Mouse (Mus musculus) stomach, embryonic 14.5 days (tissue): ENCODE measurements around the gene Tmem189. TPM values are rescaled to one million over a fixed set of nuclear protein-coding genes. Genes with fewer than 3 reads are reported as not detected.
A peak's percentile ranks its signal among the peaks of the same experiment; 100 is the strongest.

Source experiments
- ATAC-seq: fragments of 200-750 bp; cut with Nextera tagmentation; 2 replicates; pipeline ENCODE4 v1.8.0; 2017; ENCODE audit warnings: low read depth, moderate TSS enrichment; ENCODE audit not compliant: insufficient number of reproducible peaks, insufficient read depth, low FRiP score
- H3K27ac ChIP-seq: fragments of 300-500 bp; sonication (generic); 2 replicates; pipeline ENCODE4 v1.5.1; 2014; ENCODE audit warnings: mild to moderate bottlenecking, low read length, moderate library complexity, mixed read lengths
- H3K27me3 ChIP-seq: fragments of 300-500 bp; sonication (generic); 2 replicates; pipeline ENCODE4 v1.6.1; 2014; ENCODE audit warnings: low read length, control low read depth, mixed read lengths; ENCODE audit not compliant: control insufficient read depth, insufficient read depth
- H3K36me3 ChIP-seq: fragments of 300-500 bp; sonication (generic); 2 replicates; pipeline ENCODE4 v1.6.1; 2014; ENCODE audit warnings: mild to moderate bottlenecking, control low read depth, low read length, moderate library complexity, mixed read lengths; ENCODE audit not compliant: control insufficient read depth, insufficient read depth
- H3K4me1 ChIP-seq: fragments of 300-500 bp; sonication (generic); 2 replicates; pipeline ENCODE4 v1.6.1; 2014; ENCODE audit warnings: low read length, control low read depth, mixed read lengths; ENCODE audit not compliant: control insufficient read depth, insufficient read depth
- H3K4me2 ChIP-seq: fragments of 300-500 bp; sonication (generic); replicated peaks from 2 replicates; pipeline ENCODE4 v1.6.1; 2014; ENCODE audit warnings: low read depth, low read length, control low read depth
- H3K4me3 ChIP-seq: fragments of 300-500 bp; sonication (generic); 2 replicates; pipeline ENCODE4 v1.5.1; 2014; ENCODE audit warnings: low read depth, low read length, control low read depth
- H3K9ac ChIP-seq: fragments of 300-500 bp; sonication (generic); replicated peaks from 2 replicates; pipeline ENCODE4 v1.6.1; 2014; ENCODE audit warnings: low read depth, mild to moderate bottlenecking, control low read depth, low read length, moderate library complexity, mixed read lengths
- H3K9me3 ChIP-seq: fragments of 300-500 bp; sonication (generic); 2 replicates; pipeline ENCODE4 v1.6.1; 2016; ENCODE audit warnings: low read depth, low read length, control low read depth; ENCODE audit not compliant: control insufficient read depth
- WGBS: fragments of 180-500 bp; shearing (Covaris S2); extraction: QIAGEN DNeasy Blood & Tissue Kit; methylation state at CpG from one replicate; pipeline ENCODE4 v1.1.7; 2014; 5-methylcytosine and 5-hydroxymethylcytosine counted together
- polyA plus RNA-seq: library from polyadenylated mRNA; unstranded; fragments of >200 nt; fragmentation: Nextera tagmentation; extraction: Ambion mirVana; gene quantifications from 2 replicates; pipeline ENCODE4 v1.2.1, GENCODE M21; 2014

Tmem189 gene
- polyA plus RNA-seq, 1 experiment from 2014 or later: 38.9 TPM

DNA sequence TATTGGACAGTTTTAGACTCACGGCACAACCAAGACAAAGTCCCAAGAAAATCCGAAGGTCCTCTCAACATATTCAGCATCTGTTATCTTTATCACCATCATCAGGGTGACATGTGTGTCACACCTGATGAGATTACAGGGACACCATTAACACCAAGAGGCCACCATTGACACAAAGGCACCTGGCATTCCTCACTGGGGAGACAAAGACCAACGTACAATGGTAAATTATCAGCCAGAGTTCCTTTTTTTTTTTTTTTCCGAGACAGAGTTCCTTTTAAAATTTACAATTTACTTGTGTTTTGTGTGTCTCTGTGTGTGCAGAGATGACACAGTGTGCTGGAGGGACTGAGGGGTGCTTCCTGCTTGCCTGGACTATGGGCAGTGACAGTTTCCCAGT is 20.2 kb downstream of the Tmem189 start:
- Histone ChIP-seq H3K27me3 (no peaks in the 10 kb centered on the region), H3K27ac (no peak overlapping the region), H3K9ac (no peak overlapping the region), H3K4me3 (no peak overlapping the region), H3K4me1 (0 out of 2 replicates have a peak, but pooled peaks cover 2% of the 10 kb centered on the region), H3K36me3 (no peaks in the 10 kb centered on the region), H3K4me2 (no peak overlapping the region), H3K9me3 (no peaks in the 10 kb centered on the region)
- ATAC-seq: no peak
- 47% methylated on average over 4 of the region's 4 CpGs for WGBS

DNA sequence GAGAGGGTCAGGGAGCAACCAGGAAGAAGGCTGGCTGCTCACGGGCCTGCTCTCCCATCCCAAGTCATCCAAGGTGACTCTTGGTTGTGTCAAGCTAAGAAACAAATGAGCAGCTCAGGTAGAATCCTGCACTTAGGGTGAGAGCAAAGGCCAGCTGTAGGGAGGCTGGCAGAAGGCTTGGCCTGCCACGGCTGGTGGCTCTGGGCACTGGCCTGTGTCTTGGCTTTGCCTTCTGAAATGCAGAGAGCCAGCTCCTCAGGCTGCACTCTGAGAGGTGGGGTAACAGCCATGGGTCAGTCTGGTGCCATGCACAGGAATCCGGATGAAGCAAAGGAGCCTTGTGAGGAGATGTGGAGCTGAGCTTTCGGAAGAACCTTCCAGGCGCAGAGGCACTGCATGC is 21.2 kb downstream of the Tmem189 start:
- Histone ChIP-seq H3K36me3 (no peaks in the 10 kb centered on the region), H3K27ac (no peak overlapping the region), H3K9me3 (no peaks in the 10 kb centered on the region), H3K4me1 (0 out of 2 replicates have a peak, but pooled peaks cover 2% of the 10 kb centered on the region), H3K27me3 (no peaks in the 10 kb centered on the region), H3K4me3 (no peak overlapping the region), H3K9ac (no peak overlapping the region), H3K4me2 (no peak overlapping the region)
- WGBS: 83% methylated on average over 5 of the region's 5 CpGs
- no peak for ATAC-seq

DNA sequence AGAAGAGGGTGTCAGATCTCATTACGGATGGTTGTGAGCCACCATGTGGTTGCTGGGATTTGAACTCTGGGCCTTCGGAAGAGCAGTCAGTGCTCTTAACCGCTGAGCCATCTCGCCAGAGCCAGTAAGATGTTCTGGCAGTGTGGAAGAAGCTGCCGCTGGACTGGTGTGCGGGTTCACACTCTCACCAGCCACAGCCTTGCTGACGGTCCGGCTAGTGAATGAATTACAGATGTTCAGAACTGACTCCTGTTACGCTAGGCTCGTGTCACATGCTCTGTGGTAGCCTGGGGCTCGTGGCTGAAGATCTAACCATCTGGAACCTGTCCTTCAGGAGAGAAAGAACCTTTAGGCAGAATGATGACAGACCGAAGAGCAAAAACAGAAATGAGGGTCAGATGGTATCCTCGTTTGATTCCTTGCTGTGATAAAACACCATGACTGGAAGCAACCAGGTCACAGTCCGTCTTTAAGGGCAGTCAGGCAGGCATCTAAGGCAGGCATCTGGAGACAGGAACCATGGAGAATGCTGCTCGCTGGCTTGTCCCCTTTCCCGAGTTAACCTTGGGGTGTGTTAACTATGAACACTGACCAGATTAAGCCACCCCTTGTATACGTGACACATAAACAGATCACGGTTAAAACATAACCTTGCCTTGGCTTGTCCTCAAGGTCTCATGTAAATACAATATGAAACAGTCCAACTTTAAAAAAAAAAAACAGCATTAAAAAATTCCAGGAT is 23.5 kb downstream of the Tmem189 start:
- H3K27me3 ChIP-seq: no peaks in the 10 kb centered on the region
- H3K4me2 ChIP-seq: no peak overlapping the region
- no peak overlapping the region for H3K27ac ChIP-seq
- 82% methylated on average over 18 of the region's 18 CpGs for WGBS
- H3K36me3 ChIP-seq: no peaks in the 10 kb centered on the region
- H3K9me3 ChIP-seq: no peaks in the 10 kb centered on the region
- ATAC-seq: no peak
- H3K4me1 ChIP-seq: no peaks in the 10 kb centered on the region
- H3K9ac ChIP-seq: no peak overlapping the region
- H3K4me3 ChIP-seq: no peak overlapping the region

DNA sequence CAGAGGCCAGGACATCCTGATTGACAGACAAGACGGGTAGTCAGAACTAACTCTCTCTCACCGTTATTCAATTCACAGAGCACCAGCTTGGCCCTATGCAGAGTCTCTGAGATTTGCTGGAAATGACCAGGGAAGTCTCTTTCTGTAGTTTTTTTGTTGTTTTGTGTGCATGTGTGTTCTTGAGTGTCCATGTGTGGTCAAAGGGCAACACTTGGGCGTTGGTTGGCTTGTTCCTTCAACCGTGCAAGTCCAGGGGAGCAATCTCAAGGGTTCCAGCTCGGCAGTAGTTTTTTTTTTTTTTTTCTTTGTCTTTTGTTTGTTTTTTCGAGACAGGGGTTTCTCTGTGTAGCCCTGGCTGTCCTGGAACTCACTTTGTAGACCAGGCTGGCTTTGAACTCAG is 26.9 kb downstream of the Tmem189 start:
- no peak overlapping the region for H3K4me3 ChIP-seq
- peaks cover 12% of the 10 kb centered on the region for H3K4me1 ChIP-seq
- peaks cover 6% of the 10 kb centered on the region; the same call in 1 of the 2 replicates for H3K36me3 ChIP-seq
- no peak overlapping the region for H3K27ac ChIP-seq
- no peaks in the 10 kb centered on the region for H3K9me3 ChIP-seq
- WGBS: 54% methylated on average over 6 of the region's 6 CpGs
- H3K4me2 ChIP-seq: no peak overlapping the region; the same call in 1 of the 2 replicates
- ATAC-seq: no peak
- H3K9ac ChIP-seq: no peak overlapping the region
- no peaks in the 10 kb centered on the region for H3K27me3 ChIP-seq

DNA sequence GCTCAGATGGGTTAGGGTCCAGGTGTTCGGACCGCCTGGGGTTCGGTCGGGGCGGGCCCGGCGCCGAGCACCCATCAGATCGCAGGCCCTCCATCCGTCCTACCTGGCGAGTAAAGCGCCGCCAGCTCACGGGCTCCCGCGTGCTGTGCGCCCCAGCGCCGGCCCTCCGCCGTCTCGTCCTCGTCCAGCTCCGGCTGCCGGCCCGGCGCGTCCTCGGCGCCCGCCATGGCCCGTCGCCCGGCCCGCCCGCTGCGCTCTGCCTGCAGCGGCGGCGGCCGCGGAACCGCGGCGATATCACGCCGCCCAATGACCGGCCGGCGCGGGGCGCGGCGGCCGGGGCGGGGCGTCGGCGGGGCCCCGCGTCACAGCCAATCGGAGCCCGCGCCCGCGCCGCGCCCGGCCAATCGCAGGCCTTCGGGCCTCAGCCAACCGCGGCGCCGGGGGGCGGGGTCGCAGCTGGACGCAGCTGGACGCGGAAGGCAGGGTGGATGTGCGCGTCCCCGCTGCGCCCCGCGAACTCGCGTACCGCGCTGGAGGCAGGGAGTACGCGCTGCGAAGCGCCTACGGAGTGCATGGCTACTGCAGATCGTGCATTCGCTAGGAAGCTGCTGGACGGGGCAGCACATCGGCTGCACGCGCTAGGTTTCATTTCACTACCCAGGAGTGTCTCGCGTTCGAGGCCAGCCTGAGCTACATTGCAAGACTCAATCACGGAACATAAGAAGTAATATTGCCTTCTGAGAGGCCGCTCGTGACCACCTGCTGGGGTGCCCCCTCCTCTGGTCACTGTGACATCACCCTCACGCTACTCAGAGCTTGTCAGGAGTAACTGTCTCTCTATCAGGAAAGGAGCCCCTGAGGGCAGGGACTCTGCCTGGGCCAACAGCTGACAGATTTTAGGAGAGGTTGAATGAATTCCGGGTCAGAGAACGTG is 28.1 kb downstream of the Tmem189 start, which contains the start of gene Gm20431:
Gene Gm20431 (minus strand): TSS at position 227 of the 934 bp plus-strand sequence.
- peak within 1 kb of the TSS; percentile 80 for H3K9ac ChIP-seq
- H3K9me3 ChIP-seq: no peaks in the 10 kb centered on the region
- peak within 1 kb of the TSS; percentile 83 for H3K4me3 ChIP-seq
- H3K27ac ChIP-seq: peak within 1 kb of the TSS; percentile 40
- WGBS: 1% methylated on average over 104 of the region's 110 CpGs
- H3K27me3 ChIP-seq: no peaks in the 10 kb centered on the region
- H3K36me3 ChIP-seq: peaks cover 6% of the 10 kb centered on the region; the same call in 1 of the 2 replicates
- H3K4me1 ChIP-seq: peaks cover 12% of the 10 kb centered on the region
- H3K4me2 ChIP-seq: peak within 1 kb of the TSS; percentile 97
- peak; percentile 94 for ATAC-seq

DNA sequence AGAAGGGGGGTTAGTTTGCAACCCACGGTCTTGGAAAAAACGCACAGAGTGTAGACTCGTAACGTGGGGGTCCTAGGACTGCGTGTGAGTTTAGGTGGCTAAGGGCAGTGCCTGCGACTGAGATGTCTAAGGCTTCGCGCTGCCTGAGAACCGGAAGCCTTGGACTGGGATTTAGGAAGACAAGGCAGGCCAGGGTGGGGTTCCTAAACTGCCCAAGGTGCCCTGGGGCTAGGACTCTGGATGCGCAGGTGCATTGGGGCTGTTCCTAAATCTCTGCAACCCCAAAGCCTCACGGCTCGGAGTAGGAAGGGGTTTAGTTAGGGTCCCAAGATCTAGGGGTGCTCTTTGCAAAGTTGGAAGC is 29.0 kb downstream of the Tmem189 start:
- WGBS: under 1% methylated on average over 12 of the region's 12 CpGs
- H3K27ac ChIP-seq: peak overlapping the region; percentile 40; the same call in 1 of the 2 replicates
- no peak for ATAC-seq

DNA sequence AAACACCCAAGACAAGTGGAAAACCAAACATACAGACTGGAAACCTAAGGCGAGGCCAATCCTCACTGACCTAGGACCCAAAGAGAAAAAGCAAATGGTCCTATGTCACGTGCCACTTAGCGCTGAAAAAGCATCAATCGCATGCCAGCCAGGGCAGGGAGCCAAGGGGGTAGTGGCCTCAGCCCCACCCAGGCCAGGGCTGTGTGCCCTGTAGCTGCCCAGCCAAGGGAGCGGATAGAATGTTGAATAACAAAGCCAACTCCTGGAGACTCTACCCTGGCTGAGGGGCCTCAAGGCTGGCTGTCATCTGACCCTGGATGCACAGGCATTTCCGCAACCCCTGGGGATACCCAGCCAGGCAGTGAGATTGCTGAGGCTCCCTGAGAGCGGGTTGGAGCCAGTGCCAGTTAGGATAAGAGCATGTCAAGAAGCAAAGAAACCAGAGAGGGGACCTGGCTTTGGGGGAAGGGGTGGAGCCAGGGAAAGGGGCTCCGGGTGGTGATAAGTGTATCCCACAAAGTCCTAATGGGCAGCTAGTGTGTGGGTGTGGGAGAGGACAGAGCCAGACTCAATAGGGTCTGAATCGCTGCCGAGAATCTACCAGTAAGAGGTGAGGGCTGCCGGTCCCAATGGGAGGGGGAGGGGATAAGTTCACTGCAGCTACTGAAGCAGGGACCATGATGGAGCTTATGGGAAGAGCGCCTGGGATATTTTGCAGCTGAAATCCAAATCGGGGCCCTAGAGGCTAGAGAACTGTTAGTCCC is 29.6 kb downstream of the Tmem189 start:
- no peak for ATAC-seq
- Histone ChIP-seq H3K27me3 (no peaks in the 10 kb centered on the region), H3K36me3 (peaks cover 6% of the 10 kb centered on the region; the same call in 1 of the 2 replicates), H3K27ac (peak overlapping the region; percentile 40; the same call in 1 of the 2 replicates), H3K4me2 (peak overlapping the region; percentile 97), H3K9ac (peak overlapping the region; percentile 80), H3K4me1 (peaks cover 12% of the 10 kb centered on the region), H3K4me3 (peak overlapping the region; percentile 83), H3K9me3 (no peaks in the 10 kb centered on the region)
- 19% methylated on average over 13 of the region's 13 CpGs for WGBS

More for the DNA sequence above, 29.0 kb downstream of the Tmem189 start:
- no peaks in the 10 kb centered on the region for H3K9me3 ChIP-seq
- H3K4me2 ChIP-seq: peak overlapping the region; percentile 97
- H3K4me1 ChIP-seq: peaks cover 12% of the 10 kb centered on the region
- H3K4me3 ChIP-seq: peak overlapping the region; percentile 83
- no peaks in the 10 kb centered on the region for H3K27me3 ChIP-seq
- peaks cover 6% of the 10 kb centered on the region; the same call in 1 of the 2 replicates for H3K36me3 ChIP-seq
- peak overlapping the region; percentile 80 for H3K9ac ChIP-seq
